In genomic region chr4:150690759-150691158, GRCm38 (mm10) we compare ENCODE assay signal across 8 mouse cellular contexts. TPM values are rescaled to one million over a fixed set of nuclear protein-coding genes. Genes with fewer than 3 reads are reported as not detected.
DNase-seq lines count a peak whose midpoint lies in the region; ATAC-seq and TF ChIP-seq lines count a peak whose summit lies in the region.

No protein-coding gene starts in this region.

- TF ChIP-seq EP300 in liver, embryonic 14.5 days (IDR thresholded peaks at IDR 0.05; ENCODE audit: low read depth): no peak

- no peaks in the 10 kb centered on the region for H3K36me3 ChIP-seq in liver, embryonic 14.5 days (replicated peaks; ENCODE audit: control insufficient read depth, insufficient read depth, low read depth)
- no peaks in the 10 kb centered on the region for H3K36me3 ChIP-seq in liver, embryonic 11.5 days (ENCODE audit: control insufficient read depth, insufficient read depth, low read length)
- no peaks in the 10 kb centered on the region for H3K36me3 ChIP-seq in stomach, embryonic 16.5 days (ENCODE audit: control insufficient read depth, insufficient read depth, low read length)
- H3K36me3 ChIP-seq in midbrain, embryonic 13.5 days: no peaks in the 10 kb centered on the region
- H3K36me3 ChIP-seq in forebrain, embryonic 10.5 days (replicated peaks): no peaks in the 10 kb centered on the region

- no peak for ATAC-seq in liver, embryonic 14.5 days (ENCODE audit: insufficient read depth)
- ATAC-seq in liver, embryonic 11.5 days (replicated peaks; ENCODE audit: low FRiP score): no peak
- peak; percentile 8; the same call in 1 of the 2 replicates for ATAC-seq in stomach, embryonic 16.5 days (ENCODE audit: insufficient read depth, low FRiP score)
- no peak for ATAC-seq in midbrain, embryonic 13.5 days

- 56% methylated on average over 3 of the region's 3 CpGs for WGBS in liver, embryonic 14.5 days (ENCODE audit: insufficient replicate concordance)
- WGBS in liver, embryonic 11.5 days: 71% methylated on average over 3 of the region's 3 CpGs
- WGBS in stomach, embryonic 16.5 days: 66% methylated on average over 3 of the region's 3 CpGs
- 76% methylated on average over 3 of the region's 3 CpGs for WGBS in midbrain, embryonic 13.5 days
- 80% methylated on average over 3 of the region's 3 CpGs for WGBS in forebrain, embryonic 10.5 days

- H3K4me3 ChIP-seq in liver, embryonic 14.5 days (ENCODE audit: insufficient read depth in 1 of 2, low read depth in 2 of 2, low read length in 2 of 2): no peak overlapping the region
- no peak overlapping the region for H3K4me3 ChIP-seq in liver, embryonic 11.5 days (ENCODE audit: low read depth, low read length)
- H3K4me3 ChIP-seq in stomach, embryonic 16.5 days (replicated peaks; ENCODE audit: low read length): no peak overlapping the region
- H3K4me3 ChIP-seq in midbrain, embryonic 13.5 days (replicated peaks): no peak overlapping the region
- H3K4me3 ChIP-seq in forebrain, embryonic 10.5 days: no peak overlapping the region

- peak; percentile 25; the same call in 1 of the 2 replicates for TF ChIP-seq CTCF in liver, embryonic 14.5 days (IDR thresholded peaks at IDR 0.05; ENCODE audit: low read depth)

- no peak overlapping the region for H3K4me2 ChIP-seq in liver, embryonic 14.5 days (ENCODE audit: low read depth)
- H3K4me2 ChIP-seq in liver, embryonic 11.5 days: no peak overlapping the region
- no peak overlapping the region for H3K4me2 ChIP-seq in stomach, embryonic 16.5 days (ENCODE audit: low read depth, low read length)
- no peak overlapping the region for H3K4me2 ChIP-seq in midbrain, embryonic 13.5 days (replicated peaks)

- no peaks in the 10 kb centered on the region for H3K27me3 ChIP-seq in liver, embryonic 14.5 days (ENCODE audit: control insufficient read depth, insufficient read depth, low read length)
- no peaks in the 10 kb centered on the region for H3K27me3 ChIP-seq in liver, embryonic 11.5 days (replicated peaks; ENCODE audit: control insufficient read depth, insufficient read depth, low read length)
- no peaks in the 10 kb centered on the region for H3K27me3 ChIP-seq in stomach, embryonic 16.5 days (ENCODE audit: control insufficient read depth, insufficient read depth, low read length)
- no peaks in the 10 kb centered on the region for H3K27me3 ChIP-seq in midbrain, embryonic 13.5 days
- H3K27me3 ChIP-seq in forebrain, embryonic 10.5 days (ENCODE audit: poor library complexity, severe bottlenecking): no peaks in the 10 kb centered on the region

- H3K27ac ChIP-seq in liver, embryonic 14.5 days: no peak overlapping the region
- H3K27ac ChIP-seq in liver, embryonic 11.5 days (ENCODE audit: low read depth, low read length): no peak overlapping the region; the same call in 1 of the 2 replicates
- H3K27ac ChIP-seq in stomach, embryonic 16.5 days (ENCODE audit: low read length): no peak overlapping the region
- no peak overlapping the region for H3K27ac ChIP-seq in midbrain, embryonic 13.5 days
- H3K27ac ChIP-seq in forebrain, embryonic 10.5 days: no peak overlapping the region

- H3K4me1 ChIP-seq in liver, embryonic 14.5 days (replicated peaks; ENCODE audit: control insufficient read depth in 2 of 2, insufficient read depth in 2 of 2, low read length in 1 of 2): peaks cover 2 to 27% of the 10 kb centered on the region in 2 experiments
- peaks cover 27% of the 10 kb centered on the region for H3K4me1 ChIP-seq in liver, embryonic 11.5 days (replicated peaks; ENCODE audit: control insufficient read depth, insufficient read depth, low read length)
- 0 out of 2 replicates have a peak, but pooled peaks cover under 1% of the 10 kb centered on the region for H3K4me1 ChIP-seq in stomach, embryonic 16.5 days (ENCODE audit: control insufficient read depth, insufficient read depth, low read length)
- H3K4me1 ChIP-seq in midbrain, embryonic 13.5 days (replicated peaks): no peaks in the 10 kb centered on the region
- peaks cover 14% of the 10 kb centered on the region for H3K4me1 ChIP-seq in forebrain, embryonic 10.5 days

- no peaks in the 10 kb centered on the region for H3K9me3 ChIP-seq in liver, embryonic 14.5 days (ENCODE audit: control insufficient read depth, low read length)
- H3K9me3 ChIP-seq in liver, embryonic 11.5 days (ENCODE audit: control insufficient read depth, low read length): no peaks in the 10 kb centered on the region
- H3K9me3 ChIP-seq in stomach, embryonic 16.5 days (replicated peaks; ENCODE audit: control insufficient read depth, low read length): no peaks in the 10 kb centered on the region
- no peaks in the 10 kb centered on the region for H3K9me3 ChIP-seq in midbrain, embryonic 13.5 days
- no peaks in the 10 kb centered on the region for H3K9me3 ChIP-seq in forebrain, embryonic 10.5 days

- no peak overlapping the region for H3K9ac ChIP-seq in liver, embryonic 14.5 days (replicated peaks)
- no peak overlapping the region for H3K9ac ChIP-seq in liver, embryonic 11.5 days (ENCODE audit: low read depth, low read length)
- H3K9ac ChIP-seq in stomach, embryonic 16.5 days (ENCODE audit: low read length): no peak overlapping the region
- no peak overlapping the region for H3K9ac ChIP-seq in midbrain, embryonic 13.5 days (replicated peaks)

- DNase-seq in liver, embryonic 14.5 days (ENCODE audit: low read depth in 3 of 3, low spot score in 3 of 3): no peak
- no peak for DNase-seq in liver, embryonic 11.5 days (ENCODE audit: low spot score)
- DNase-seq in adrenal gland, postnatal 36 days: peak; percentile 60 to 75
- DNase-seq in kidney, adult 8-10 months: peak; percentile 43 to 45
- no peak for DNase-seq in cerebellum, adult 8-10 months
- DNase-seq in forebrain, embryonic 10.5 days (ENCODE audit: extremely low spot score, low spot score): no peak

RNA-seq across cellular contexts. Expression of gene Slc45a1, which starts 38.8 kb away (rescaled TPM):
- 0.02 TPM in 1 of 2 replicates, not detected in the other for polyA plus RNA-seq in liver, embryonic 14.5 days (2012; rRNA removed)
- polyA plus RNA-seq in liver, embryonic 14.5 days (2014; fragmentation: Nextera tagmentation; extraction: Ambion mirVana): not detected in 2 replicates
- polyA plus RNA-seq in liver, embryonic 11.5 days (2014; fragmentation: Nextera tagmentation; extraction: Ambion mirVana): 0.04 and 0.05 TPM in 2 replicates
- total RNA-seq in adrenal gland, postnatal 36 days (2021): under 1 TPM; 0.73 to 0.79 TPM
- 0.82 and 1.1 TPM in 2 replicates for polyA plus RNA-seq in stomach, embryonic 16.5 days (2015; fragmentation: Nextera tagmentation; extraction: Ambion mirVana)
- polyA plus RNA-seq in midbrain, embryonic 13.5 days (2015; fragmentation: Nextera tagmentation; extraction: Ambion mirVana): 18.1 and 20.7 TPM in 2 replicates
- 1.1 and 1.6 TPM in 2 replicates for polyA plus RNA-seq in forebrain, embryonic 10.5 days (2016; fragmentation: Nextera tagmentation; extraction: Ambion mirVana)

Comparison
In these comparisons a context has a peak if more than half of its experiments do, and no peak if none do; other contexts are left out.
1. DNase-seq: peak in adrenal gland, postnatal 36 days (2 of 2) and kidney, adult 8-10 months (2 of 2); none in liver, embryonic 14.5 days (0 of 3), liver, embryonic 11.5 days (single experiment), cerebellum, adult 8-10 months (single experiment) and forebrain, embryonic 10.5 days (single experiment).